Mouse (Mus musculus) retina, adult 2 months (tissue): Measurements from ENCODE around the gene Sgpl1.

ENCODE experiments used
- DNase-seq: peaks from one replicate; pipeline ENCODE4 v3.0.0-alpha.2; 2012; ENCODE audit warnings: low read depth, low spot score

Gene Sgpl1

GRCm38 (mm10) chr10:61086502-61086901 lies 61.0 kb downstream of the Sgpl1 start:
- DNase-seq = no peak

DNA sequence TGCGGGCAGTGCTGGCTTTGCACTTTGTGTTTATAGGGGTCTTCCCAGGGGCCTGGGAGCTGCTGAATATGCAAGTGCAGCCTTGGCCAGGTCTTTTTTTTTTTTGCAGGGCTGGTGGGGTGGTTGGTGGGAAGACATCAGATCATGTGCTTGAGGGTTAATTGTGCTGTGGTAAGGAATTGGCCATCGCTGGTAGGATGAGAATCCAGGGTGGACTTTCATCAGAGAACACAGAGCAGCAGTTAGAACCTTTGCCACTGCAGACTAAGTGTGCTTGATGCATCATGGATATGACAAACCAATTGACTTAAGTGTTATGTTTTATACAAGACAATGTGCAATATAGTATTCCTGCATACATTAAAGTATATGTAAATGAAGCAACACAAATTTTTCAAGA lies 62.1 kb downstream of the Sgpl1 start:
- no peak for DNase-seq

GRCm38 (mm10) chr10:61080931-61081255 lies 66.6 kb downstream of the Sgpl1 start:
- DNase-seq = no peak

DNA sequence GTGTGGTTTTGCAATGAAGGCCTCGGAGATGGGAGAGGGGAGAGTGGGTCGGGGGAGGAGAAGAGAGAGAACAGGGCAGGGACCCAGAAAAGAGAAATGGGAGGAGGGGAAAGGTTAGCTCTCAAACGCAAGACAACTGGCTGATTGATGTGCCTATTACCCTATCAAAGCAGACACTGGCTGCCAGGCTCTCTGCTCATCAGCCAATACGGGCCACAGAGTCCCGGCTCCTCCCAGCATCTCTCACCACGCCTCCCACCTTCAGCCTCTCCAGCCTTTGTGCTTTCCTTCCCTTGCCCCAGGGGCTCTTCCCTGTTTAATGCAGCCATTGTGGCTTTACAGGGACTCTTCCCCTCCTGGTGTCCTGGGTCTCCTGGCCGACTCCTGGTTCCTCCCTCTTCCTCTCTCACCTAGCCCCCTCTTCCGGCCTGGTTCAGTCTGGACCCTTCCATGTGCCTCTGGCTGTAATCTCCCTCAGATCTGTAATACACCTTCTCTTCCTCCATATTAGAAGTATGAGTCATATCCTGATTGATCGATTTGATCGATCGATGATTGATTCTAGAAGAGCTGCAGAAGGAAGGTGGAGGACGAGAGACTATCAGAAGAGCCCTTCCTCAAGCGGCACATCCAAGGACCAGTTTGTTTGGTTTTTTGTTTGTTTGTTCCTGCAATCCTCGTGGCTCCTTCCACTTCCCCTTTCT lies 67.1 kb downstream of the Sgpl1 start:
- DNase-seq = no peak

DNA sequence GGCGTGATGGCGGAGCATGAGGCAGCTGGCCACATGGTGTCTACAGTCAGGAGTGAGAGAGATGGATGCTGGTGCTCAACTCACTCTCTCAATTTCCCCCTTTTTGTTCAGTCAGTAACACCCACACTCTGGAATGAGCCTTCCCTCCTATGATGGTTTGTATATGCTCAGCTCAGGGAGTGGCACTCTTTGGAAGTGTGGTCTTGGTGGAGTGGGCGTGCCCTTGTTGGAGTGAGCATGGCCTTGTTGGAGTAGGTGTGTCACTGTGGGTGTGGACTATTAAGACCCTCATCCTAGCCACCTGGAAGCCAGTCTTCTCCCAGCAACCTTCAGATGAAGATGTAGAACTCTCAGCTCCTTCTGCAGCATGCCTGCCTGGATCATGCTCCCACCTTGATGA lies 71.9 kb downstream of the Sgpl1 start:
- no peak for DNase-seq

DNA sequence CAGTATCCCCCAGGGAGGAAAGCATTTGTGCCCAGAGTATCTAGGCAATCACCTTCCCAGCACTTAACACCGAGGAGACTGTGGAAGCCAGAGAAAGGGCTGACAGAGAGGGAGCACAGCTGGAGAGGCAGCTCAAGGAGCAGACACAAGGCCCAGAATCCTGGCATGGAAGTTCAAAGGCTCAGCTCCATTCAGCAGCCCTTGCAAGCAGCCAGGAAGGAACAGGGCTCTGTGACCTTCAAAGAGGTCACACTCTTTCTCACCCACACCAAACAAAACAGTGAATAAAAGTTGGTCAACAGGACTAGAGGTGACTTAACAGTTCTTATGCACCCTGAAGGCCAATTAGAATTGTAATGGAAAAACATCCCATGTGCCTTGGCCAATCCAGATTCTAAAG lies 72.9 kb downstream of the Sgpl1 start:
- no peak for DNase-seq

- no peak for DNase-seq
Measured at GRCm38 (mm10) chr10:61072324-61072723, 75.2 kb downstream of the Sgpl1 start.

- DNase-seq = no peak
Measured at GRCm38 (mm10) chr10:61069248-61069647, 78.3 kb downstream of the Sgpl1 start.

DNA sequence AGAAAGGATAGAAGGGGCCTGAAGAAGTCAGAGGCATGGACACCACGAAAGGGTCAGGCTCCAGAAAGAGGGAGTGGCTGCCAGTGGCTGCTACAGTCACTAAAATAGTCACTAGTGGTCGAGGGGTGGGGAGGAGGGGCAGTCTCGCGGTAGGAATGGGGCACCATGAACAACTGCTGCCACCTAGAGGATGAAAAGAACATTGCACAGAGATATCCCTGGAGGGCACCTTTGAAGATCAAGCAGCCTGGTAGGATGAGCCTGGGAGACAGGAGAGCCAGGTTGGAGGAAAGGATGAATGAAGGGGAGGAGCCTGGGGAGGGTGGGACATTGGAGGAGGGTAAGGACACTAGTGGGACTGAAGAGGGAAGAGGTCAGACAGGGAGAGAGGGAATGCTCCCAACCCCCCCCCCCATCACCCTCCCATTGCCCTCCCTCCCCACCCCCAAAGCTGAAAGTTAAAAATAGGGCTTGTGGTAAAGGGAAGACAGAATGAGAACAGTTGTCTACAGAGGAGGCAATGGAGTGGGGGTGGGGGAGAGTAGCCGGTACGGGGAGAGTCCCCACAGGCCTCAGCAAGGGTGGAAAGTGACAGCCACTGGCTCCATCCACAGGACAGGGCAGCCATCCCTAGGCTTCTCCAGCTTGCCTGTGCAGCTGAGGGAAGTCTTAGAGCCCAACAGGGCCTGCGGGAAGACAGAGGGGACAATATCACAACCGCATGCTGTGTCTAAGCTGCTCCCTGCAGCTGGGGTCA lies 78.9 kb downstream of the Sgpl1 start:
- DNase-seq = peak; percentile 37

DNA sequence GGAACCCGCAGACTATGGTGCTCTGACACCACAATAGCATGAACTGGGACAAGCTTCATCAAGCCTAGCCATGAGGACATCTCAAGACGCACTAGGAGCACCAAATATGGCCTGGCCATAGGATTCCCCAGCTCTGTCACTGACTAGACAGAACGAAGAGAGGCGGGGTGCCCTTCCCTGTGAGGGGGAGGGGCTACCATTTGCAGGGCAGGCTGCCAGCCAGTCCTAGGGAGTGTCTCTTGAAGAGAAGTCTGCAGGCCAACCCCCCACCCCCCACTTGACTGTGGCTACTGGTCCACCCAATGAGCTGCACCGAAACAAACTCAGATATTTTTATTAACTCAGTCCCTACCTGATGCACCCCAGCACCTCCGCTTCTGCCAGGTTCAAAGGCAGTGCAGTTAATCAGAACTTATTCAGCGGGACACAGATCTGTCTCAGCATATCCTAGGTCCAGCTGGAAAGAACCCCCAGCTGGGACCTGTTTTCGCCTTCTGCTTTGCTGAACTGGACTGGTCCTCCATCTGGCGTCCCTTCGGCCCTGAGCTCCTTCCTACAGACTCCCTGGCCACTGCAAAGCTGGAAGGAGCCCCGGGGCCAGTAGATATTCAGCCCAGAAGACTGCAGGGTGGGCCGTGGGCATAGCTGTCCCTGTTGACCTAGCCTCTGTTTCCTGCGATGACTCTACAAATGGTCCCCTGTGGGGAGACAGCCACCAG lies 82.1 kb downstream of the Sgpl1 start:
- no peak for DNase-seq

GRCm38 (mm10) chr10:61064635-61065034 lies 82.9 kb downstream of the Sgpl1 start:
- no peak for DNase-seq

DNA sequence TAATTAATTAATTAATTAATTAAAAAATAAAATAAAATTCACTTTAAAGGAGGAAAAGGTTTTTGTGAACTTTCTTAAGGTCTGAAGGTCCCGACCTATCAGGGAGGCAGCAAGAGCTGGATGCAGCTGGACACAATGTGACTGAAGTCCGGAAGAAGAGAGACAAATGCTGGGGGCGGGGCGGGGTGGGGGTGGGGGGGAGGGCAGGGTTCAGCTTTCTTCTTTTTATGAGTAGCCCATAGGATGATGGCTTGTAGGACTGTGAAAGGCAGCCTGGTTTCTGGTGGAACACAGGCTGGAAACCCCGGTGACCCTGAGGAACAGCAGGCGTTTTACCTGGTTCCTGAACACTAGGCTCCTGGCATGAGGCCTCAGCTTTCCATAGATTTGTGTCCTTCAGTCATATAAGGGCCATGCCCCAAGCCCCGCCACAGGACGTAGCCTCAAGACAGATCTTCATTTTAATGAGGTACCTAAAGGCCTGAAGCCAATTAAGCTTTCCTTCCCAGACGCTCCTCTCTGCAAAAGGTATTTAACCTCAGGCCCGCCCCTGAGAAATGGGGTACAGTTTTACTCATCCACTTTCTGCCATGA lies 84.1 kb downstream of the Sgpl1 start:
- DNase-seq = no peak

DNA sequence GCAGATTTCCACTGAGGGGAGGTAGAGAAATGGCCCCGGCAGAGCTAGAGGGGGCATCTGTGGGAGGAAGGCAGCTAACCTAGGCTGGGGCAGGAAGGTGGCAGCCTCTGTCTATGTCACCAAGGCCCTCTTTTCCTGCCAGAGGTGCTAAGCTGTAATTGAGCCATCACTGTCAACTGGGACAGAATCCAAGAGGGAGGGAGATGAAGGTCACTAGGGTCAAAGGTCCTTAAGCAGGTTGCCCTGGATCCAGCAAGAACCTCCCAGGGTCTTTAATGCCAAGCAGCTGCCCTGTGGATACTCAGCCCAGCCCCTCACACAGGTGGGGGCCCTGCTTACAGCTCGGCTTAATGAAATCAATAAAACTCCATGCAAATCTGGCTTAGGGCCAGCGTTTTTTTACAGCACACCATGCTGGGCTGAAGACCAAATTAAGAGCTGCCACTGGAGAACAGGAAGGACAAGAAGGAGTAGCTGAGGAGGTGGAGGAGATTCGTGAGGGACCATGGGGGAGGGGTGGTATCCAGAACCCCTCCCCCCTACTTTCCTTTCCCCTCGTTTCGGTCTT lies 87.9 kb downstream of the Sgpl1 start:
- no peak for DNase-seq

- no peak for DNase-seq
Measured at GRCm38 (mm10) chr10:61059101-61059500, 88.4 kb downstream of the Sgpl1 start.

- DNase-seq = no peak
Measured at GRCm38 (mm10) chr10:61056661-61057060, 90.8 kb downstream of the Sgpl1 start.

GRCm38 (mm10) chr10:61051993-61052613 lies 95.4 kb downstream of the Sgpl1 start:
- DNase-seq = peak; percentile 48
